Mouse (Mus musculus): ENCODE measurements at regions not wholly inside any gene's neighbourhood (a gene's known extent, or its start where the extent isn't known, plus 50 kb on each side); places are given as distances from the start of the nearest gene placed in this dataset.

GRCm38 (mm10) chr5:63331186-63331585 lies 317.7 kb upstream of the Nwd2 start:
- no peaks in the 10 kb centered on the region for H3K9me3 ChIP-seq (ENCODE audit: control insufficient read depth, low read length)
- no peak for ATAC-seq (ENCODE audit: low FRiP score)
- no peaks in the 10 kb centered on the region for H3K4me1 ChIP-seq (replicated peaks; ENCODE audit: control insufficient read depth, insufficient read depth, low read length)
- no peak overlapping the region for H3K9ac ChIP-seq
- no peak overlapping the region for H3K4me3 ChIP-seq (replicated peaks; ENCODE audit: low read length)
- H3K36me3 ChIP-seq (replicated peaks; ENCODE audit: control insufficient read depth, insufficient read depth): no peaks in the 10 kb centered on the region
- H3K4me2 ChIP-seq (replicated peaks): no peak overlapping the region
- no peak overlapping the region for H3K27ac ChIP-seq
- no peak for DNase-seq (ENCODE audit: low spot score)
- no peaks in the 10 kb centered on the region for H3K27me3 ChIP-seq (ENCODE audit: control insufficient read depth, insufficient read depth, low read length)

GRCm38 (mm10) chr5:63351108-63351507 lies 297.8 kb upstream of the Nwd2 start:
- no peaks in the 10 kb centered on the region for H3K9me3 ChIP-seq (ENCODE audit: control insufficient read depth, low read length)
- DNase-seq (ENCODE audit: low spot score): no peak
- H3K4me1 ChIP-seq (replicated peaks; ENCODE audit: control insufficient read depth, insufficient read depth, low read length): no peaks in the 10 kb centered on the region
- no peak overlapping the region for H3K4me2 ChIP-seq (replicated peaks)
- WGBS: 73% methylated on average over 2 of the region's 2 CpGs
- H3K36me3 ChIP-seq (replicated peaks; ENCODE audit: control insufficient read depth, insufficient read depth): no peaks in the 10 kb centered on the region
- no peak overlapping the region for H3K27ac ChIP-seq
- no peak overlapping the region for H3K9ac ChIP-seq
- no peak for ATAC-seq (ENCODE audit: low FRiP score)
- no peak overlapping the region for H3K4me3 ChIP-seq (replicated peaks; ENCODE audit: low read length)
- no peaks in the 10 kb centered on the region for H3K27me3 ChIP-seq (ENCODE audit: control insufficient read depth, insufficient read depth, low read length)

- H3K9ac ChIP-seq: no peak overlapping the region
- no peak overlapping the region for H3K4me2 ChIP-seq (replicated peaks)
- no peaks in the 10 kb centered on the region for H3K36me3 ChIP-seq (replicated peaks; ENCODE audit: control insufficient read depth, insufficient read depth)
- peak; percentile 23 for DNase-seq (ENCODE audit: low spot score)
- no peak for ATAC-seq (ENCODE audit: low FRiP score)
- no peaks in the 10 kb centered on the region for H3K4me1 ChIP-seq (replicated peaks; ENCODE audit: control insufficient read depth, insufficient read depth, low read length)
- H3K4me3 ChIP-seq (replicated peaks; ENCODE audit: low read length): no peak overlapping the region
- no peaks in the 10 kb centered on the region for H3K9me3 ChIP-seq (ENCODE audit: control insufficient read depth, low read length)
- no peak overlapping the region for H3K27ac ChIP-seq
- WGBS: 81% methylated on average over 2 of the region's 2 CpGs
- H3K27me3 ChIP-seq (ENCODE audit: control insufficient read depth, insufficient read depth, low read length): no peaks in the 10 kb centered on the region
Observed at GRCm38 (mm10) chr5:63391956-63392355, 256.9 kb upstream of the Nwd2 start.

GRCm38 (mm10) chr5:63397963-63398362 lies 250.9 kb upstream of the Nwd2 start:
- no peak for DNase-seq (ENCODE audit: low spot score)
- H3K27ac ChIP-seq: no peak overlapping the region
- 0 out of 2 replicates have a peak, but pooled peaks have one; percentile 59 for ATAC-seq (ENCODE audit: low FRiP score)
- no peaks in the 10 kb centered on the region for H3K27me3 ChIP-seq (ENCODE audit: control insufficient read depth, insufficient read depth, low read length)
- WGBS: 66% methylated on average over 3 of the region's 3 CpGs
- H3K4me2 ChIP-seq (replicated peaks): no peak overlapping the region
- H3K9ac ChIP-seq: no peak overlapping the region
- H3K9me3 ChIP-seq (ENCODE audit: control insufficient read depth, low read length): no peaks in the 10 kb centered on the region
- H3K4me1 ChIP-seq (replicated peaks; ENCODE audit: control insufficient read depth, insufficient read depth, low read length): no peaks in the 10 kb centered on the region
- no peak overlapping the region for H3K4me3 ChIP-seq (replicated peaks; ENCODE audit: low read length)
- H3K36me3 ChIP-seq (replicated peaks; ENCODE audit: control insufficient read depth, insufficient read depth): no peaks in the 10 kb centered on the region

- H3K4me2 ChIP-seq (replicated peaks): no peak overlapping the region
- no peak for ATAC-seq (ENCODE audit: low FRiP score)
- H3K9ac ChIP-seq: no peak overlapping the region
- H3K4me1 ChIP-seq (replicated peaks; ENCODE audit: control insufficient read depth, insufficient read depth, low read length): no peaks in the 10 kb centered on the region
- H3K36me3 ChIP-seq (replicated peaks; ENCODE audit: control insufficient read depth, insufficient read depth): no peaks in the 10 kb centered on the region
- H3K9me3 ChIP-seq (ENCODE audit: control insufficient read depth, low read length): no peaks in the 10 kb centered on the region
- 78% methylated on average over 3 of the region's 3 CpGs for WGBS
- H3K27ac ChIP-seq: no peak overlapping the region
- no peak overlapping the region for H3K4me3 ChIP-seq (replicated peaks; ENCODE audit: low read length)
- no peaks in the 10 kb centered on the region for H3K27me3 ChIP-seq (ENCODE audit: control insufficient read depth, insufficient read depth, low read length)
- no peak for DNase-seq (ENCODE audit: low spot score)
Observed at GRCm38 (mm10) chr5:63430167-63430566, 218.7 kb upstream of the Nwd2 start.

GRCm38 (mm10) chr5:63444407-63444806 lies 204.5 kb upstream of the Nwd2 start:
- Histone ChIP-seq H3K9me3 (ENCODE audit: control insufficient read depth, low read length) (no peaks in the 10 kb centered on the region), H3K27ac (no peak overlapping the region), H3K4me3 (replicated peaks; ENCODE audit: low read length) (no peak overlapping the region), H3K9ac (no peak overlapping the region), H3K36me3 (replicated peaks; ENCODE audit: control insufficient read depth, insufficient read depth) (no peaks in the 10 kb centered on the region), H3K4me2 (replicated peaks) (no peak overlapping the region), H3K27me3 (ENCODE audit: control insufficient read depth, insufficient read depth, low read length) (no peaks in the 10 kb centered on the region), H3K4me1 (replicated peaks; ENCODE audit: control insufficient read depth, insufficient read depth, low read length) (0 out of 2 replicates have a peak, but pooled peaks cover 5% of the 10 kb centered on the region)
- DNase-seq (ENCODE audit: low spot score): no peak
- WGBS: 55% methylated on average over 3 of the region's 3 CpGs
- ATAC-seq (ENCODE audit: low FRiP score): peak; percentile 48; the same call in 1 of the 2 replicates

- H3K4me2 ChIP-seq (replicated peaks): no peak overlapping the region
- H3K9ac ChIP-seq: no peak overlapping the region
- DNase-seq (ENCODE audit: low spot score) (no peak), ATAC-seq (ENCODE audit: low FRiP score) (no peak)
- 0 out of 2 replicates have a peak, but pooled peaks cover 5% of the 10 kb centered on the region for H3K4me1 ChIP-seq (replicated peaks; ENCODE audit: control insufficient read depth, insufficient read depth, low read length)
- H3K27ac ChIP-seq: peak overlapping the region; percentile 57
- H3K27me3 ChIP-seq (ENCODE audit: control insufficient read depth, insufficient read depth, low read length): no peaks in the 10 kb centered on the region
- 39% methylated on average over 4 of the region's 4 CpGs for WGBS
- H3K9me3 ChIP-seq (ENCODE audit: control insufficient read depth, low read length): no peaks in the 10 kb centered on the region
- no peak overlapping the region for H3K4me3 ChIP-seq (replicated peaks; ENCODE audit: low read length)
- no peaks in the 10 kb centered on the region for H3K36me3 ChIP-seq (replicated peaks; ENCODE audit: control insufficient read depth, insufficient read depth)
Observed at GRCm38 (mm10) chr5:63445171-63445570, 203.7 kb upstream of the Nwd2 start.

- Histone ChIP-seq H3K36me3 (replicated peaks; ENCODE audit: control insufficient read depth, insufficient read depth) (no peaks in the 10 kb centered on the region), H3K4me1 (replicated peaks; ENCODE audit: control insufficient read depth, insufficient read depth, low read length) (no peaks in the 10 kb centered on the region), H3K9me3 (ENCODE audit: control insufficient read depth, low read length) (no peaks in the 10 kb centered on the region), H3K9ac (no peak overlapping the region), H3K4me3 (replicated peaks; ENCODE audit: low read length) (no peak overlapping the region), H3K4me2 (replicated peaks) (no peak overlapping the region), H3K27me3 (ENCODE audit: control insufficient read depth, insufficient read depth, low read length) (no peaks in the 10 kb centered on the region), H3K27ac (no peak overlapping the region; the same call in 1 of the 2 replicates)
- ATAC-seq (ENCODE audit: low FRiP score) (no peak), DNase-seq (ENCODE audit: low spot score) (no peak)
- 57% methylated on average over 2 of the region's 2 CpGs for WGBS
Observed at GRCm38 (mm10) chr5:63468526-63469268, 180.2 kb upstream of the Nwd2 start.

- Histone ChIP-seq H3K4me1 (replicated peaks; ENCODE audit: control insufficient read depth, insufficient read depth, low read length) (no peaks in the 10 kb centered on the region), H3K27me3 (ENCODE audit: control insufficient read depth, insufficient read depth, low read length) (no peaks in the 10 kb centered on the region), H3K4me3 (replicated peaks; ENCODE audit: low read length) (no peak overlapping the region), H3K36me3 (replicated peaks; ENCODE audit: control insufficient read depth, insufficient read depth) (no peaks in the 10 kb centered on the region), H3K27ac (no peak overlapping the region), H3K9me3 (ENCODE audit: control insufficient read depth, low read length) (no peaks in the 10 kb centered on the region), H3K4me2 (replicated peaks) (no peak overlapping the region), H3K9ac (no peak overlapping the region)
- ATAC-seq (ENCODE audit: low FRiP score) (no peak), DNase-seq (ENCODE audit: low spot score) (no peak)
- WGBS: 34% methylated on average over 1 of the region's 1 CpGs
Observed at GRCm38 (mm10) chr5:63469701-63470100, 179.2 kb upstream of the Nwd2 start.

- no peaks in the 10 kb centered on the region for H3K9me3 ChIP-seq (ENCODE audit: control insufficient read depth, low read length)
- H3K4me2 ChIP-seq (replicated peaks): no peak overlapping the region
- ATAC-seq (ENCODE audit: low FRiP score) (no peak), DNase-seq (ENCODE audit: low spot score) (no peak)
- WGBS: 81% methylated on average over 3 of the region's 3 CpGs
- no peaks in the 10 kb centered on the region for H3K36me3 ChIP-seq (replicated peaks; ENCODE audit: control insufficient read depth, insufficient read depth)
- no peak overlapping the region for H3K27ac ChIP-seq
- no peak overlapping the region for H3K4me3 ChIP-seq (replicated peaks; ENCODE audit: low read length)
- no peak overlapping the region for H3K9ac ChIP-seq
- no peaks in the 10 kb centered on the region for H3K27me3 ChIP-seq (ENCODE audit: control insufficient read depth, insufficient read depth, low read length)
- no peaks in the 10 kb centered on the region for H3K4me1 ChIP-seq (replicated peaks; ENCODE audit: control insufficient read depth, insufficient read depth, low read length)
Observed at GRCm38 (mm10) chr5:63473163-63473562, 175.7 kb upstream of the Nwd2 start.
